Mouse (Mus musculus) intestine, embryonic 14.5 days (tissue): ENCODE results near the gene Eif4b. TPM values are rescaled to one million over a fixed set of nuclear protein-coding genes. Genes with fewer than 3 reads are reported as not detected.

Source experiments
- ATAC-seq: fragments of 200-750 bp; cut with Nextera tagmentation; replicated peaks from 2 replicates; pipeline ENCODE4 v1.8.0; 2017; ENCODE audit warnings: low read depth, moderate number of reproducible peaks, moderate TSS enrichment, moderate library complexity; ENCODE audit not compliant: low FRiP score, low TSS enrichment
- DNase-seq: peaks from one replicate; pipeline ENCODE4 v3.0.0-alpha.2; 2018; ENCODE audit warnings: low spot score
- H3K27ac ChIP-seq: fragments of 300-500 bp; sonication (generic); 2 replicates; pipeline ENCODE4 v1.5.1; 2014; ENCODE audit warnings: low read depth, mild to moderate bottlenecking, control low read depth
- H3K27me3 ChIP-seq: fragments of 300-500 bp; sonication (generic); replicated peaks from 2 replicates; pipeline ENCODE4 v1.6.1; 2014; ENCODE audit warnings: low read length, control low read depth; ENCODE audit not compliant: control insufficient read depth, insufficient read depth
- H3K36me3 ChIP-seq: fragments of 300-500 bp; sonication (generic); 2 replicates; pipeline ENCODE4 v1.6.1; 2014; ENCODE audit warnings: low read length, control low read depth; ENCODE audit not compliant: control insufficient read depth, insufficient read depth
- H3K4me1 ChIP-seq: fragments of 300-500 bp; sonication (generic); replicated peaks from 2 replicates; pipeline ENCODE4 v1.6.1; 2014; ENCODE audit warnings: low read length, control low read depth, mixed read lengths; ENCODE audit not compliant: control insufficient read depth, insufficient read depth
- H3K4me2 ChIP-seq: fragments of 300-500 bp; sonication (generic); 2 replicates; pipeline ENCODE4 v1.6.1; 2014; ENCODE audit warnings: low read length
- H3K4me3 ChIP-seq: fragments of 300-500 bp; sonication (generic); 2 replicates; pipeline ENCODE4 v1.5.1; 2014; ENCODE audit warnings: low read depth, low read length, control low read depth, mixed read lengths
- H3K9ac ChIP-seq: fragments of 300-500 bp; sonication (generic); 2 replicates; pipeline ENCODE4 v1.6.1; 2014; ENCODE audit warnings: mild to moderate bottlenecking, low read length
- H3K9me3 ChIP-seq: fragments of 300-500 bp; sonication (generic); 2 replicates; pipeline ENCODE4 v1.6.1; 2016; ENCODE audit warnings: low read length, control low read depth; ENCODE audit not compliant: control insufficient read depth
- WGBS: fragments of 180-500 bp; shearing (Covaris S2); extraction: QIAGEN DNeasy Blood & Tissue Kit; methylation state at CpG from one replicate; pipeline ENCODE4 v1.1.7; 2014; 5-methylcytosine and 5-hydroxymethylcytosine counted together
- polyA plus RNA-seq: library from polyadenylated mRNA; unstranded; fragments of >200 nt; fragmentation: Nextera tagmentation; extraction: Ambion mirVana; gene quantifications from 2 replicates; pipeline ENCODE4 v1.2.1, GENCODE M21; 2014

Gene Eif4b
- polyA plus RNA-seq, 1 experiment from 2014 or later, result 141 TPM

GRCm38 (mm10) chr15:102110271-102110670, 36.7 kb downstream of the Eif4b start:
- peaks cover 87% of the 10 kb centered on the region for H3K36me3 ChIP-seq
- H3K9ac ChIP-seq, result no peak overlapping the region
- H3K4me2 ChIP-seq, result no peak overlapping the region
- H3K27ac ChIP-seq, result no peak overlapping the region
- H3K9me3 ChIP-seq, result no peaks in the 10 kb centered on the region
- no peaks in the 10 kb centered on the region for H3K27me3 ChIP-seq
- peaks cover 18% of the 10 kb centered on the region for H3K4me1 ChIP-seq
- ATAC-seq (no peak), DNase-seq (no peak)
- no peak overlapping the region for H3K4me3 ChIP-seq
- WGBS, result 94% methylated on average over 7 of the region's 7 CpGs

- Histone ChIP-seq H3K27me3 (no peaks in the 10 kb centered on the region), H3K9ac (no peak overlapping the region), H3K4me3 (no peak overlapping the region), H3K4me2 (no peak overlapping the region), H3K9me3 (no peaks in the 10 kb centered on the region), H3K36me3 (peaks cover 93% of the 10 kb centered on the region), H3K27ac (no peak overlapping the region), H3K4me1 (peaks cover 11% of the 10 kb centered on the region)
- DNase-seq (no peak), ATAC-seq (no peak)
- 72% methylated on average over 29 of the region's 29 CpGs for WGBS
Observed at GRCm38 (mm10) chr15:102110701-102111494, 37.3 kb downstream of the Eif4b start.

GRCm38 (mm10) chr15:102111495-102111829, 37.9 kb downstream of the Eif4b start:
- peaks cover 93% of the 10 kb centered on the region for H3K36me3 ChIP-seq
- no peak overlapping the region for H3K27ac ChIP-seq
- no peak for ATAC-seq
- no peak overlapping the region for H3K9ac ChIP-seq
- WGBS, result 89% methylated on average over 11 of the region's 11 CpGs
- H3K9me3 ChIP-seq, result no peaks in the 10 kb centered on the region
- no peak overlapping the region for H3K4me2 ChIP-seq
- no peaks in the 10 kb centered on the region for H3K27me3 ChIP-seq
- DNase-seq, result no peak
- peaks cover 8% of the 10 kb centered on the region for H3K4me1 ChIP-seq
- no peak overlapping the region for H3K4me3 ChIP-seq

GRCm38 (mm10) chr15:102112181-102112580, 38.6 kb downstream of the Eif4b start:
- no peak for DNase-seq
- no peak overlapping the region for H3K4me2 ChIP-seq
- H3K27me3 ChIP-seq, result no peaks in the 10 kb centered on the region
- 92% methylated on average over 6 of the region's 6 CpGs for WGBS
- no peak overlapping the region for H3K27ac ChIP-seq
- no peak for ATAC-seq
- no peak overlapping the region for H3K9ac ChIP-seq
- peaks cover 94% of the 10 kb centered on the region for H3K36me3 ChIP-seq
- H3K4me1 ChIP-seq, result peaks cover 13% of the 10 kb centered on the region
- no peaks in the 10 kb centered on the region for H3K9me3 ChIP-seq
- no peak overlapping the region for H3K4me3 ChIP-seq

GRCm38 (mm10) chr15:102112827-102113226, 39.3 kb downstream of the Eif4b start:
- no peak overlapping the region for H3K27ac ChIP-seq

GRCm38 (mm10) chr15:102113674-102114073, 40.1 kb downstream of the Eif4b start:
- Histone ChIP-seq H3K4me3 (no peak overlapping the region), H3K27ac (no peak overlapping the region), H3K4me2 (no peak overlapping the region), H3K4me1 (peaks cover 10% of the 10 kb centered on the region), H3K9me3 (no peaks in the 10 kb centered on the region), H3K36me3 (peaks cover 94% of the 10 kb centered on the region), H3K9ac (no peak overlapping the region), H3K27me3 (no peaks in the 10 kb centered on the region)
- DNase-seq (no peak), ATAC-seq (no peak)
- WGBS, result 82% methylated on average over 4 of the region's 4 CpGs

More at GRCm38 (mm10) chr15:102112827-102113226, 39.3 kb downstream of the Eif4b start:
- DNase-seq (no peak), ATAC-seq (no peak)
- Histone ChIP-seq H3K36me3 (peaks cover 94% of the 10 kb centered on the region), H3K9ac (no peak overlapping the region), H3K4me1 (peaks cover 13% of the 10 kb centered on the region), H3K9me3 (no peaks in the 10 kb centered on the region), H3K4me2 (no peak overlapping the region), H3K4me3 (no peak overlapping the region), H3K27me3 (no peaks in the 10 kb centered on the region)
- 78% methylated on average over 8 of the region's 8 CpGs for WGBS

GRCm38 (mm10) chr15:102114651-102115260, 41.2 kb downstream of the Eif4b start:
- no peak overlapping the region for H3K4me3 ChIP-seq
- DNase-seq, result no peak
- WGBS, result 87% methylated on average over 7 of the region's 7 CpGs
- H3K27ac ChIP-seq, result no peak overlapping the region
- no peak overlapping the region for H3K9ac ChIP-seq
- ATAC-seq, result no peak
- no peaks in the 10 kb centered on the region for H3K27me3 ChIP-seq
- H3K4me1 ChIP-seq, result peaks cover 8% of the 10 kb centered on the region; the same call in 1 of the 2 replicates
- H3K36me3 ChIP-seq, result peaks cover 98% of the 10 kb centered on the region
- H3K9me3 ChIP-seq, result no peaks in the 10 kb centered on the region
- H3K4me2 ChIP-seq, result no peak overlapping the region

- H3K4me1 ChIP-seq, result peaks cover 8% of the 10 kb centered on the region; the same call in 1 of the 2 replicates
- H3K27me3 ChIP-seq, result no peaks in the 10 kb centered on the region
- no peaks in the 10 kb centered on the region for H3K9me3 ChIP-seq
- DNase-seq, result no peak
- H3K4me3 ChIP-seq, result no peak overlapping the region
- WGBS, result 75% methylated on average over 9 of the region's 9 CpGs
- H3K9ac ChIP-seq, result no peak overlapping the region
- H3K36me3 ChIP-seq, result peaks cover 90% of the 10 kb centered on the region
- H3K27ac ChIP-seq, result no peak overlapping the region
- H3K4me2 ChIP-seq, result no peak overlapping the region
- no peak for ATAC-seq
Observed at GRCm38 (mm10) chr15:102115731-102116231, 42.2 kb downstream of the Eif4b start.
